Mouse (Mus musculus): ENCODE measurements around the gene Slc22a7.

Slc22a7 gene

GRCm38 (mm10) chr17:46438298-46438873 lies at the start of gene Slc22a7:
Gene Slc22a7 (minus strand): TSS chr17:46438457.
- DNase-seq (ENCODE audit: low read depth, low spot score), result no peak

- DNase-seq (ENCODE audit: low read depth, low spot score), result no peak
These were observed 49.2 kb upstream of the Slc22a7 start, which contains the start of gene Ttbk1 for GRCm38 (mm10) chr17:46487431-46487830. Gene Ttbk1 (minus strand): TSS chr17:46487675.

- DNase-seq (ENCODE audit: low read depth, low spot score), result no peak
These were observed 48.7 kb upstream of the Slc22a7 start for GRCm38 (mm10) chr17:46486995-46487394.

GRCm38 (mm10) chr17:46484461-46484875 lies 46.2 kb upstream of the Slc22a7 start:
- no peak for DNase-seq (ENCODE audit: low read depth, low spot score)

GRCm38 (mm10) chr17:46484021-46484431 lies 45.8 kb upstream of the Slc22a7 start:
- DNase-seq (ENCODE audit: low read depth, low spot score), result no peak

GRCm38 (mm10) chr17:46483561-46484001 lies 45.3 kb upstream of the Slc22a7 start:
- no peak for DNase-seq (ENCODE audit: low read depth, low spot score)

GRCm38 (mm10) chr17:46477286-46477685 lies 39.0 kb upstream of the Slc22a7 start:
- DNase-seq (ENCODE audit: low read depth, low spot score), result no peak

- DNase-seq (ENCODE audit: low read depth, low spot score), result no peak
These were observed 38.3 kb upstream of the Slc22a7 start for GRCm38 (mm10) chr17:46476601-46477000.

GRCm38 (mm10) chr17:46467830-46468229 lies 29.6 kb upstream of the Slc22a7 start:
- DNase-seq (ENCODE audit: low read depth, low spot score), result no peak

- DNase-seq (ENCODE audit: low read depth, low spot score), result no peak
These were observed 24.0 kb upstream of the Slc22a7 start for GRCm38 (mm10) chr17:46462226-46462625.

GRCm38 (mm10) chr17:46461347-46461746 lies 23.1 kb upstream of the Slc22a7 start:
- no peak for DNase-seq (ENCODE audit: low read depth, low spot score)

- no peak for DNase-seq (ENCODE audit: low read depth, low spot score)
These were observed 22.4 kb upstream of the Slc22a7 start for GRCm38 (mm10) chr17:46460673-46461072.

GRCm38 (mm10) chr17:46458439-46458838 lies 20.2 kb upstream of the Slc22a7 start:
- no peak for DNase-seq (ENCODE audit: low read depth, low spot score)

GRCm38 (mm10) chr17:46457791-46458190 lies 19.5 kb upstream of the Slc22a7 start:
- DNase-seq (ENCODE audit: low read depth, low spot score), result no peak

GRCm38 (mm10) chr17:46455110-46455691 lies 16.9 kb upstream of the Slc22a7 start:
- no peak for DNase-seq (ENCODE audit: low read depth, low spot score)

- DNase-seq (ENCODE audit: low read depth, low spot score), result no peak
These were observed 16.3 kb upstream of the Slc22a7 start for GRCm38 (mm10) chr17:46454539-46454938.

- DNase-seq (ENCODE audit: low read depth, low spot score), result no peak
These were observed 15.7 kb upstream of the Slc22a7 start for GRCm38 (mm10) chr17:46453970-46454411.

GRCm38 (mm10) chr17:46453302-46453948 lies 15.2 kb upstream of the Slc22a7 start:
- no peak for DNase-seq (ENCODE audit: low read depth, low spot score)

- DNase-seq (ENCODE audit: low read depth, low spot score), result no peak
These were observed 14.4 kb upstream of the Slc22a7 start for GRCm38 (mm10) chr17:46452683-46453082.

- no peak for DNase-seq (ENCODE audit: low read depth, low spot score)
These were observed 8.0 kb upstream of the Slc22a7 start for GRCm38 (mm10) chr17:46446264-46446663.

GRCm38 (mm10) chr17:46444839-46445579 lies 6.8 kb upstream of the Slc22a7 start:
- DNase-seq (ENCODE audit: low read depth, low spot score), result no peak

GRCm38 (mm10) chr17:46439176-46439575 lies 919 bp upstream of the Slc22a7 start:
- no peak for DNase-seq (ENCODE audit: low read depth, low spot score)

All from forelimb bud, embryonic 11.5 days (tissue).